Mouse (Mus musculus) E14TG2a.4 (cell line): Measurements from ENCODE around the gene Ccdc24.

Source experiments
- CTCF ChIP-seq: conservative IDR thresholded peaks from 2 replicates; pipeline ENCODE4 v1.5.1; 2014; ENCODE audit warnings: low read length
- NANOG ChIP-seq: IDR thresholded peaks from 2 replicates; pipeline ENCODE4 v1.6.1; 2014; ENCODE audit warnings: borderline replicate concordance, low read length, mixed read lengths
- POU5F1 ChIP-seq: IDR thresholded peaks from 2 replicates; pipeline ENCODE4 v1.6.1; 2014; ENCODE audit warnings: low read length, borderline replicate concordance

DNA sequence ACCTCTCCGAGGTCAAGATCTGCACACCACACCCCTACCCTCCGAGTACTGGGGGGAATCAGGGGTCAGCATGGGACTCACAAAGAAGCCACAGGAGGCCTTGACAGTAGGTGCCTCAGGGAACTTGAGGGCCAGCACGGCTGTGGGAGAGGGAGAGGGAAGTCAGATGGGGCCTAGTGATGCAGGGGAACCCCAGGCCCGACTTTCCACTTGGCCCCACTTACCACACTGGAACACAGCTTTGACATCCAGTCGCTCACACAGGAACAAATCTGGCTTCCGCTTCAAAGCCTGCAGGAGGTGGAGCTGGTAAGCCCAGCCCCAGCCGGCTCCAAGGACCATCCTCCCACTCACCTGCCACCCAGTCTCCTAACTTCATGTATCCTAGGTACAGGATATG, 23.0 kb upstream of the Ccdc24 start:
- TF ChIP-seq CTCF, result no peak
- TF ChIP-seq POU5F1, result no peak
- TF ChIP-seq NANOG, result no peak
